Comparison of ENCODE assay signal across 9 mouse cellular contexts in genomic region chr14:20481211-20481610, GRCm38 (mm10). TPM values are rescaled to one million over a fixed set of nuclear protein-coding genes. Genes with fewer than 3 reads are reported as not detected.
DNase-seq lines count a peak whose midpoint lies in the region; ATAC-seq and TF ChIP-seq lines count a peak whose summit lies in the region.
"Had no signal": no experiment of that assay in that cellular context is flagged by ENCODE, and none has a peak within 500 bp of the region (broad histone marks: within the 10 kb centered on the region; RNA-seq: fewer than 3 reads in every experiment).

No protein-coding gene starts in this region.

- DNase-seq in heart, postnatal 4 days, result peak; percentile 16
- DNase-seq in G1E (ENCODE audit: low spot score), result peak; percentile 43
- peak; percentile 47 for DNase-seq in induced T-regulatory cell, adult 2 months (ENCODE audit: low read depth)
- DNase-seq in spleen, postnatal 10 days (ENCODE audit: low spot score in 2 of 2), result peak; percentile 15 to 66
- no peak for DNase-seq in layer of hippocampus, adult 9-11 months
- no peak for DNase-seq in frontal cortex, postnatal 14 days (ENCODE audit: low spot score in 2 of 2)
- DNase-seq in layer of hippocampus, postnatal 10 days (ENCODE audit: low spot score in 2 of 2), result no peak

- no peak overlapping the region for H3K9ac ChIP-seq in heart, embryonic 12.5 days

- H3K36me3 ChIP-seq in heart, embryonic 12.5 days, result peaks cover 19% of the 10 kb centered on the region
- H3K36me3 ChIP-seq in G1E (replicated peaks), result peaks cover 41% of the 10 kb centered on the region

- ATAC-seq in heart, embryonic 12.5 days (ENCODE audit: insufficient number of reproducible peaks, low FRiP score), result no peak
- ATAC-seq in G1E (ENCODE audit: extremely low read depth, insufficient number of reproducible peaks, low FRiP score, poor library complexity, severe bottlenecking), result peak; percentile 58; the same call in 1 of the 2 replicates
- ATAC-seq: inflammation-experienced regulatory T-cells, adult 6 months had no signal

- H3K27me3 ChIP-seq in heart, embryonic 12.5 days (replicated peaks), result no peaks in the 10 kb centered on the region
- no peaks in the 10 kb centered on the region for H3K27me3 ChIP-seq in G1E (ENCODE audit: insufficient read depth, low read length)

- no peak overlapping the region for H3K4me2 ChIP-seq in heart, embryonic 12.5 days

- no peak for TF ChIP-seq CTCF in G1E (IDR thresholded peaks at IDR 0.05; ENCODE audit: low read depth, low read length)

- WGBS in heart, embryonic 12.5 days, result 27% methylated on average over 5 of the region's 5 CpGs

- H3K27ac ChIP-seq in heart, embryonic 12.5 days (ENCODE audit: poor library complexity, severe bottlenecking), result no peak overlapping the region

- H3K4me1 ChIP-seq in heart, embryonic 12.5 days (replicated peaks), result peaks cover 15% of the 10 kb centered on the region
- peaks cover 34% of the 10 kb centered on the region for H3K4me1 ChIP-seq in G1E (ENCODE audit: insufficient read depth, low read depth, low read length)

- no peak overlapping the region for H3K4me3 ChIP-seq in heart, embryonic 12.5 days
- no peak overlapping the region; the same call in 1 of the 2 replicates for H3K4me3 ChIP-seq in G1E (ENCODE audit: low read depth, low read length)

- H3K9me3 ChIP-seq in heart, embryonic 12.5 days (replicated peaks), result no peaks in the 10 kb centered on the region
- no peaks in the 10 kb centered on the region for H3K9me3 ChIP-seq in G1E (replicated peaks)

RNA-seq across cellular contexts. Expression of gene Anxa7, which starts 1.3 kb away (rescaled TPM):
- 10 to 100 TPM; 49.5 to 57.1 TPM for total RNA-seq in heart, postnatal 4 days (2021)
- polyA plus RNA-seq in heart, embryonic 12.5 days (2016; fragmentation: Nextera tagmentation; extraction: Ambion mirVana), result 38.6 and 38.8 TPM in 2 replicates
- total RNA-seq in G1E (2014; fragmentation: Nextera tagmentation), result 87.7 and 107 TPM in 2 replicates
- total RNA-seq in G1E (2017), result 84.4 and 85.4 TPM in 2 replicates
- 33.6 and 40.4 TPM in 2 replicates for polyA plus RNA-seq in G1E (2012)
- 10 to 100 TPM; 50.2 to 53.5 TPM for total RNA-seq in layer of hippocampus, postnatal 10 days (2021)

RNA-seq across cellular contexts. Expression of gene Mss51, which starts 15.5 kb away (rescaled TPM):
- total RNA-seq in heart, postnatal 4 days (2021), result 1 to 10 TPM in 1 of 2 experiments, under 1 TPM in 1; 0.97 to 1.2 TPM
- polyA plus RNA-seq in heart, embryonic 12.5 days (2016; fragmentation: Nextera tagmentation; extraction: Ambion mirVana), result 0.50 and 0.51 TPM in 2 replicates
- total RNA-seq in G1E (2014; fragmentation: Nextera tagmentation), result 2.5 and 3.0 TPM in 2 replicates
- total RNA-seq in G1E (2017), result 1.0 and 1.2 TPM in 2 replicates
- polyA plus RNA-seq in G1E (2012), result 0.12 TPM in 2 replicates
- 1 to 10 TPM; 1.7 to 1.8 TPM for total RNA-seq in layer of hippocampus, postnatal 10 days (2021)

RNA-seq across cellular contexts. Expression of gene Cfap70, which starts 29.2 kb away (rescaled TPM):
- total RNA-seq in heart, postnatal 4 days (2021), result under 1 TPM; 0.29 to 0.54 TPM
- polyA plus RNA-seq in heart, embryonic 12.5 days (2016; fragmentation: Nextera tagmentation; extraction: Ambion mirVana), result not detected in 2 replicates
- not detected in 2 replicates for total RNA-seq in G1E (2014; fragmentation: Nextera tagmentation)
- 0.23 TPM in 1 of 2 replicates, not detected in the other for total RNA-seq in G1E (2017)
- not detected in 2 replicates for polyA plus RNA-seq in G1E (2012)
- total RNA-seq in layer of hippocampus, postnatal 10 days (2021), result 1 to 10 TPM; 1.5 to 3.4 TPM
- polyA plus RNA-seq: inflammation-experienced regulatory T-cells, adult 6 months had no signal

Comparison
In these comparisons a context has a peak if more than half of its experiments do, and no peak if none do; other contexts are left out.
1. DNase-seq: peak in heart, postnatal 4 days (single experiment), G1E (single experiment), induced T-regulatory cell, adult 2 months (single experiment) and spleen, postnatal 10 days (2 of 2); none in layer of hippocampus, adult 9-11 months (single experiment), frontal cortex, postnatal 14 days (0 of 2) and layer of hippocampus, postnatal 10 days (0 of 2).